Mouse (Mus musculus) activated CD4-positive, CD25-positive, alpha-beta regulatory T cell, adult 4 months (primary cell): ENCODE measurements around the gene C1qtnf4. TPM values are rescaled to one million over a fixed set of nuclear protein-coding genes. Genes with fewer than 3 reads are reported as not detected.
"Not testable (repeated sequence)": the region's sequence is repeated elsewhere in the genome, so short reads cannot be mapped to it uniquely, and the experiment has no call there.

ENCODE experiments used
- ATAC-seq: one replicate; pipeline ENCODE4 v1.8.0; 2017
- polyA plus RNA-seq, 2 experiments: library from polyadenylated mRNA; unstranded; fragments of 100-300 nt; shearing (Covaris generic); gene quantifications; one replicate each; pipeline ENCODE4 v1.2.1; 2017

C1qtnf4 gene
- polyA plus RNA-seq, 2 experiments from 2014 or later, result 0.89 to 1.5 TPM

GRCm38 (mm10) chr2:90886436-90886835 is 776 bp downstream of the C1qtnf4 start:
- no peak for ATAC-seq

DNA sequence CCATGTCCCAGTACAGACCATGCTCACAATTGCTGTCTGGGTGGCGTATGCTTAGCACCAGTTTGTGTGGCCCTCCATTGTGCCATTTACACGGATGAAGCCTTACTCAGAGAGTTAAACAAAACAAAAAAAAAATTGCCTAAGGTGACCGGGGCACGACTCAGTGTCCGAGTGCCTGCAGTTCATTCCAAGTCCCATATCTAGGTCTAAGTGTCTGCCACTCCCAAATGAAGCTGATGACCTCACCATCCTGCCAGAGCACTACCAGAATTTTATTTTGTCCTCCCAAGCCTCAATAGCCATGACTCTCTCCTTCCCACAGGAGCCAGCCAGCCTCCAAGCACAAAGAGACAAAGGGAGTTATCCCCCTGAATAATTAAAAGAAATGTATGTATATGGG is 2.0 kb downstream of the C1qtnf4 start:
- no peak for ATAC-seq

DNA sequence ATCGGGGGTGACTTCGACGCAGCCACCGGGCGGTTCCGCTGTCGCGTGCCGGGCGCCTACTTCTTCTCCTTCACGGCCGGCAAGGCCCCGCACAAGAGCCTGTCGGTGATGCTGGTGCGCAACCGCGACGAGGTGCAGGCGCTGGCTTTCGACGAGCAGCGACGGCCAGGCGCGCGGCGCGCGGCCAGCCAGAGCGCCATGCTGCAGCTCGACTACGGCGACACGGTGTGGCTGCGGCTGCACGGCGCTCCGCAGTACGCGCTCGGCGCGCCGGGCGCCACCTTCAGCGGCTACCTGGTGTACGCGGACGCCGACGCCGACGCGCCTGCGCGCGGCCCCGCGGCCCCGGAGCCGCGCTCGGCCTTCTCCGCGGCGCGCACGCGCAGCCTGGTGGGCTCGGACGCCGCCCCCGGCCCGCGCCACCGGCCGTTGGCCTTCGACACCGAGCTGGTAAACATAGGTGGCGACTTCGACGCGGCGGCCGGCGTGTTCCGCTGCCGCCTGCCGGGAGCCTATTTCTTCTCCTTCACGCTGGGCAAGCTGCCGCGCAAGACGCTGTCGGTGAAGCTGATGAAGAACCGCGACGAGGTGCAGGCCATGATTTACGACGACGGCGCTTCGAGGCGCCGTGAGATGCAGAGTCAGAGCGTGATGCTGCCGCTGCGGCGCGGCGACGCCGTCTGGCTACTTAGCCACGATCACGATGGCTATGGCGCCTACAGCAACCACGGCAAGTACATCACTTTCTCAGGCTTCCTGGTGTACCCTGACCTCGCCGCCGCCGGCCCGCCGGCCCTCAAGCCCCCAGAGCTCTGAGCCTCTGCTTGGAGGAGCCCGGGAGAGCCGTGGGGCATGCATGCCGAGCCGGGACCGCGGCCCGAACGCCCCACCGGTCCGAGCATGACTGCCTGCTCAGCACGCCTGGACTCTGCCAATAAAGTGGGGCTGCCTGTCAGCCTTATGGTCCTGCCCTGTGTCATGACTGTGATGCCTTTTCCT is 4.2 kb downstream of the C1qtnf4 start:
- peak; percentile 80 for ATAC-seq

DNA sequence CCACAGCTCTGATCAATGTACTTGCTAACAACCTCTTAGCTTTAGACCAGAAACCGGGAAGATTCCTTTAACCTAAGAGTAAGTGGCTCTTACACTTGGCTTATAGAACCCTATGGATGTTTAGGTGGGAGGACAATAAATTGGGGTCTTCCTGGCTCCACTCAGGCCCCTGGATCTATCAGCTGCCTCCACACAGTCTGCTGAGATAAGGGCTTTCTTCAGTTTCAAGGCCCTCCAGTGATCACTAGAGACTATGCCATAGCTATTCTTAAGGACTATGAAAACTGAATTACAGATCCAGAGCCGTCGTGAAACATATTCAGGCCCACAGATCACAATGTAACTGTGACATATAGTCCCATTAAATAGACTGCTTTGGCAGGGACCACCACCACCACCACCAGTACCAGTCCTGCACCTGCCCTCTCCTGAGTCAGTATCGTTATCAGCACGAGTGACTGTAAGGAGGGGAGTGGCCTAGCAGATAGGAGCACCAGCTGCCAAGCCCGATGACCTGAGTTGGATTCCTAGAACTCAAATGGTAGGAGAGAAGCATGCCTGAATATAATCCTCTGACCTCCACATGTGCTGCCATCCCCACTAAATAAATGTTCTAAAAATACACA is 8.1 kb downstream of the C1qtnf4 start:
- no peak for ATAC-seq

DNA sequence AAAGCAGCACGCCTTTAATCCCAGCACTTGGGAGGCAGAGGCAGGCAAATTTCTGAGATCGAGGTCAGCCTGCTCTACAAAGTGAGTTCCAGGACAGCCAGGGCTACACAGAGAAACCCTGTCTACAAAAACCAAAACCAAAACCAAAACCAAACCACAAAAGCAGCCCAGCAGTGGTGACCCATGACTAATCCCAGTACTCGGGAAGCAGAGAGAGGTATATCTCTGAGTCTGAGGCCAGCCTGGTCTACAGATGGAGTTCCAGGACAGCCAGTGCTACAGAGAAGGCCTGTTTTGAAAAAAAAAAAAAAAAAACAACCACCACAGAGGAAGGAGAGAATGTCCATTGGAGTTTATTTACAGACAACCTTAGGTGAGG is 8.6 kb downstream of the C1qtnf4 start:
- ATAC-seq, result not testable (repeated sequence)

DNA sequence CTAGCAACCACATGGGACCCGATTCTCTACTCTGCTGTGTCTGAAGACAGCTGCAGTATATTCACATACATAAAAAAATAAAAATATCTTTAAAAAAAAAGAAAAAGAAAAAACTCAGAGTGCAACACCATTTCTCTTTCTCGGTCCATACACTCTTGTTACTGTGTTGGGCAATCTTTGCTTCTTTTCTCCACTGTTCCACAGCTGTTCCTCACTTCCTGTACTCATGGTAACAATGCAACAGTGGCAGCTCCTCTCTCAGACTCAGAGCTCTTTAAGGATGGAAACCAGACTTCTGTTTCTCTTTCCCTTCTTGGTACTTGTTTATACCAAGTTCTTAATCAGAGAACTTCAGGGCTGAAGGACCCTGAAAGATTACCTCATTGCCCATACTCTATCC is 17.7 kb downstream of the C1qtnf4 start:
- no peak for ATAC-seq

GRCm38 (mm10) chr2:90904076-90904855 is 18.6 kb downstream of the C1qtnf4 start, which contains the start of the genes Kbtbd4 and Ndufs3:
Gene Kbtbd4, plus strand, starts transcription at chr2:90904740.
Gene Ndufs3, minus strand, starts transcription at chr2:90904827.
- ATAC-seq, result peak; percentile 98

DNA sequence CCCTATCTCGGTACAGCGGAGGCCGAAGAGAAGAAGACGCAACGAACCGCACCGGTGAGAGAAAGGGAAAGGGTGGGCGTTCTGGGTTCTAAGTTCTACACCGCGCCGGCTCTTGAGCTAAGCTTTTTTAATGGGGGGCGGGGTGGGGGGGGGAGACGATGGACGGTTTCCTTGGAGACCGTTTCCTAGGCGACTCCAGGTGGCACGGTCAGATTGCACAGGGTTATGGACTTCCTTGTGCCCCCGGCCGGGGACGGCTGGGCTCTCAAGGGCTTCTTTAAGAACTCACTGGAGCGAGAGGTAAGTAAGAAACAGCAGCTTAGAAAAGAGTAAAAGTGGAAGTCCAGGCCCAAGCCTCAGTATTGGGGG is 19.2 kb downstream of the C1qtnf4 start:
- ATAC-seq, result no peak

DNA sequence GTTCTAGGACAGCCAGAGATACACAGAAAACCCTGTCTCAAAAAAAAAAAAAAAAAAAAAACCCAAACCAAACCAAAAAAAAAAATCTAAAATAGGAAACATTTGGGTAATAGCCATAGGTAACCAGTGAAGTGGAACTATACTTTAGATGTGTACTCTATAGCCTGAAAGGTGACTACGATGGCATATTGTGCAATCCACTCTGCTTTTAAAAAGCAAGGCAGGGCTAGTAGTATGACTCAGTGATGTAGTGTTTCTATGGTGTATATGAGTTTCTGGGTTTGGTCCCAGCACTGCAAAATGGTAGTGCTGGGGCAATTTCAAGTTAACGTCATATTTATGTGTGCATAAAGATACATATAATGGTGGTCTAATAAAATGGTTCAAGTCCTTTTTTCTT is 21.1 kb downstream of the C1qtnf4 start:
- ATAC-seq, result no peak

- no peak for ATAC-seq
Measured at GRCm38 (mm10) chr2:90910861-90911260, 25.2 kb downstream of the C1qtnf4 start.

GRCm38 (mm10) chr2:90911668-90912067 is 26.0 kb downstream of the C1qtnf4 start:
- no peak for ATAC-seq

DNA sequence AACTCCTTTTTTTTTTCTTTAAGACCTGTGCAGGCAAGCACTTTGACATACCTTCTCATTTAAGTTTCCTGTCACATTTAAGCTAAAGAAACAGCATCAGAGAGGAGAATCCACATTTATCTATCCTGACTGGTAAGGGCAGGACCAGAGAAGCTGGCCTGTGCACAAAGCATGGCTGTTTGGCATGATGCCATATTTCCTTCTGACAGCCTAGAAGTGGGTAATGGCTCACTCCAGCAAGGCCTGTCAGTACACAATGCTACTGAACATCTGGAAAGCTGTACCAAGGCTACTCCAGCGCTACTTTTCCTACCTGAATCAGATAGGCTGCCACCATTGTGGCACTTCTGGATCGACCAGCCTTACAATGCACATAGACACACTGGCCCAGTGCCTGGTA is 28.0 kb downstream of the C1qtnf4 start:
- no peak for ATAC-seq

GRCm38 (mm10) chr2:90915516-90915915 is 29.9 kb downstream of the C1qtnf4 start:
- ATAC-seq, result no peak

DNA sequence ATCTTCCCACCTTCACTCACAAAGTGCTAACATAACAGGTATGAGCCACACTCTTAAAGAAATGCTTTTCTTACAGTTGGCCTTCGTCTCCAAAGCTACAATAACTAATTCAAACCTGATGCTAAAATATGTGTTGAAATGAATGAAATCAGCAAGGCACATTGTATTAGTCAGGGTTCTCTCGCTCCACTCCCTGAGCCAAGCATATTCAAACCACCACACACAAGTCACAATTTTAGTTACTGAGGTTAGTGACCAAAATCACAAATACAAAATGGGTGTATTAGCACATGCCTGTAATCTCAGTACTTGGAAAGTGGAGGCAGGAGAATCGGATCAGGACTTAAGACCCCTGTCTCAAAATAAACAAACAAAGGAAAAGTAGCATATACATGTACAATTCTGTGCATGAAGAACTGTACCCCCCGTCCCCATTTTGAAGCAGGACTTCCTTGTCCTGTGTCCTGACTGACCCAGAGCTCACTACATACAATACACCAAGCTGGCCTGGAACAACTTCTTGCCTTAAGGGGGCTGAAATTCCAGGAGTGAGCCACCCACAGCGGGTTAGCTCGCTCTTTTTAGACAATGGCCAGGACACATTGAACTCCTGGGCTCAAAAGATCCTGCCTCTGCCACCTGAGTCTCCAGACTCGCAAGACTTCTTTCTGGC is 31.0 kb downstream of the C1qtnf4 start:
- peak; percentile 15 for ATAC-seq

- peak; percentile 71 for ATAC-seq
Measured at GRCm38 (mm10) chr2:90917233-90917998, 31.8 kb downstream of the C1qtnf4 start.

DNA sequence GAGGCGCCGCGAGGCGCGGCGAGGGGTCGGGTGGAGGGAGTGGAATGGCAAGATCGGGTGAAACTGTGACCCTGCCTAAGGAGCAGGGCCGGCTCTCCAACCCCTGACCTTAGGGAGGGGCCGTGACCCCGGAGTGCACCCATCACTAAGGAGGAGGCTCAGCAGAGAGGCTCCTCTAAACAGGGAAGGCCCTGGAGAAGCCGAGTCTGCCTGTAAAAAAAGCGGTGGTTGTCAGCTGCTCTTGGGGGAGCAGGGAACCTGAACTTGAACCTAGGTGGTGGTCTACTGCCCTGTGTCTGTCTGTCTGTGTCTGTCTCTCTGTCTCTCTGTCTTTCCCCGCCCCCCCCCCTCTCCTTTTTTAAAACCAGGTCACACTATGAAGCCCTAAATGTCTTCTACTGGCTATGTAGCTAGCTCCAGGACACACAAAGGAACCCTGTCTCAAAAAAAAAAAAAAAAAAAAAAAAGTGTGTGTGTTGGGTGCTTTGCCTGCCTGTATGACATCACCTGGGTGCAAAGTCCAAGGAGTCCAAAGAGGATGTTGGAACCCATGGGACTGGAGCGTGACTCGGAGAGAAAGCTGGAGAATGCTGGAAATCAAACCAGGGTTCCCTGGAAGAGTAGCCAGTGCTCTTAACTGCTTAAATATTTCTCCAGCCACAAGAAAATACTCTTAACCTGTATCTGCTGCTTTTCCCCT is 32.5 kb downstream of the C1qtnf4 start:
- ATAC-seq, result peak; percentile 8

- no peak for ATAC-seq
Measured at GRCm38 (mm10) chr2:90921178-90921577, 35.5 kb downstream of the C1qtnf4 start.

GRCm38 (mm10) chr2:90922636-90923035 is 37.0 kb downstream of the C1qtnf4 start:
- ATAC-seq, result no peak

DNA sequence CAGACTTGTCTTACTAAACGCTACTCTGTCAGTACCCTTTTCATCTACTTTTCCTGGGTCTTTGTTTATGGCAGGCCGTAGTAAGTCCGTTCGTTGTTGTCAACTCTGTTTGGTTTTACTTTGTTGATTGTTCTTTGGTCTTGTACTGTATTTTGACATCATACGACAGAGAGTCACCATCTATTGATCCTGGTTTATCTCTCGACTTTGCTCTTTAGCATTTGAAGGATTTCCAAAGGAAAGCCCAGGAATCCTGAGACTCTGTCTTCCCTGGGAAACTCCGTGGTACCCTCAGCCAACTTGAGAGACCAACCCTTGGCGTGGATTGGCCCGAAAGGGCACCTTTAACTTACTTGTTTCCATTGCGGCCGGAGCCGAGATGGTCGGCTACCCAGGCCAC is 42.9 kb downstream of the C1qtnf4 start:
- no peak for ATAC-seq

DNA sequence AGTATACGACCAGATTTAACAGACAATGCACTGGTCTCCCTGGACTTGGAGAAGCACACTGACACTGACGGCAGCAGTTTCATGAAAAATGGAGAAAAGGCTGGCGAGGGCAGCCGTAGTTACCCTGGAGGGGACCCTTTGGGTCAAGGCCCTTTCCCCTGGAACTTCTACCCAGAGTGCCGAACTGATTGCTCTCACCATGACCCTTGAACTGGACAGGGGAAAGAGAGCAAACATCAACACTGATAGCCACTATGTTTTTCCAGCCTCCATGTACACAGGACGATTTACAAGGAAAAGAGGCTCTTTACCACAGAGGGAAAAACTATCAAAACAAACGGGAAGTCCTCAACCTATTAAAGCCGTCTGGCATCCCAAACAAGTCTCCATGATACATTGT is 46.2 kb downstream of the C1qtnf4 start:
- no peak for ATAC-seq

DNA sequence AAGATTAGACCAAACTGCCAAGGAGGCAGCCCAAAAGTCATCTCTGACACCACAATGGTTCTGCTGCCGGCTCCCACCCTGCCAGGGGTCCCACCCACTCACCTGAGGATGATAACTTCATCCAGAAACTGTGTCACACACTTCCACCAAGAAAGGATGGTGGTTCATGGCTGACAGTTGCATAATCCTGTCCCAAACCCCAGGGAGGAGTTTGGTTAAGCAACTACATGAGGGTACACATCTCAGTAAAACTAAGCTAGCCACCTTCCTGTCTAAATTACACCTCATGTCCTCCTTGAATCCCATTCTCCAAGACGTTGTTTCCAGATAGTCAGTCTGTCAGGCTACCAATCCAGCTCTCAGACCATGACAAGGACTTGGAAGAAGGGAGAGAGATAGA is 46.6 kb downstream of the C1qtnf4 start:
- no peak for ATAC-seq
